Mouse (Mus musculus) heart, adult 11 months (tissue): ENCODE results near the gene AY761185.
"Not testable (repeated sequence)": the region's sequence is repeated elsewhere in the genome, so short reads cannot be mapped to it uniquely, and the experiment has no call there.

Experiments used
- DNase-seq: peaks from one replicate; pipeline ENCODE4 v3.0.0; 2022

Gene AY761185

GRCm38 (mm10) chr8:20944610-20945009 lies at the start of gene AY761185:
Gene AY761185 (minus strand): TSS chr8:20944710.
- DNase-seq = no peak

- not testable (repeated sequence) for DNase-seq
Observed at GRCm38 (mm10) chr8:20994042-20994441, 49.5 kb upstream of the AY761185 start.

- DNase-seq = no peak
Observed at GRCm38 (mm10) chr8:20979846-20980245, 35.3 kb upstream of the AY761185 start.

- DNase-seq = no peak
Observed at GRCm38 (mm10) chr8:20964531-20964930, 20.0 kb upstream of the AY761185 start.

GRCm38 (mm10) chr8:20921971-20922370 lies 22.5 kb downstream of the AY761185 start, which contains the start of gene Gm6040:
Gene Gm6040 (minus strand): TSS chr8:20922071.
- DNase-seq = no peak

GRCm38 (mm10) chr8:20912288-20912687 lies 32.2 kb downstream of the AY761185 start:
- DNase-seq = no peak

GRCm38 (mm10) chr8:20908256-20908655 lies 36.3 kb downstream of the AY761185 start:
- DNase-seq = no peak

GRCm38 (mm10) chr8:20907119-20907518 lies 37.4 kb downstream of the AY761185 start:
- no peak for DNase-seq

- DNase-seq = no peak
Observed at GRCm38 (mm10) chr8:20902527-20902926, 42.0 kb downstream of the AY761185 start, which contains the start of gene Gm15056. Gene Gm15056 (minus strand): TSS chr8:20902627.
